Mouse (Mus musculus) megakaryocyte, embryonic 14.5 days (primary cell): ENCODE results near the gene Adam21.

Experiments used
- FLI1 ChIP-seq: IDR thresholded peaks from 2 replicates; pipeline ENCODE4 v1.6.1; 2012; ENCODE audit warnings: low read length, inconsistent platforms, mixed read lengths
- GATA1 ChIP-seq: IDR thresholded peaks from 3 replicates; pipeline ENCODE4 v1.6.1; 2012; ENCODE audit warnings: mixed read lengths, low read length, inconsistent platforms, borderline replicate concordance

DNA sequence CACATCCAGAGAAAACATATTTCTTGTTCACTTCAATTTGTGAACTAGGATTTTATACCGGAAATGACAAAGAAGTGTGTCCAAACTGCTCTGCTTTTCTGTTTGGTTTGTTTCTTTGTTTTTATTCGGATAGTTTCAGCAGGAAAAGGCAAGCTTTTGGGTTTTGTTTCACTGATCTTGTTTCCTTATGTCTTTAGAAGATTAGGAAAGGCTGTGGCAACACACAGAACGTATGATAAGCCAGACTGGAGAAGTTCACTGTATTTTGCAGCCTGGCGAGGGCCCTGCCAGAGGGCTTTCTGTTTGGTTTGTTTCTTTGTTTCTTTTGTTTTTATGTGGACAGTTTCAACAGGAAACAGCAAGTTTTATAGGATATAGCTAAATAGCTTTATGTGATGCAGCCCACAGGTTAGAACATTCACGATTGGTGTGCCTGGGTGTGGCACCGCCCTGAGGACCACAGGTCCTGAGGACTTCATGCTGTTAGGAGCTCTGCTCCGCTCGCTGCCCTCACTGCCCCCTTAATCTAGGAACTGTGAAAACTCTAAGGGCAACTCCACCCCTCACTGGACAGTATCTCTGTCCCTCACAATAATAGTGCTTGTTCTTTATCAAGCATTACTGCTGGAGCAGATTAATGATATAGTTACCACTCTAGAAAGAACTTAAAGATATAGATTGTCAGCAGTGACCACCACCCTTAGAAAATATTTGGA lies 28.4 kb upstream of the Adam21 start:
- TF ChIP-seq GATA1 (no peak), FLI1 (no peak)
